Mouse (Mus musculus): ENCODE measurements around the gene Prkce.

The Prkce gene

GRCm38 (mm10) chr17:86572136-86572535, 404.6 kb downstream of the Prkce start:
- no peak for DNase-seq (ENCODE audit: low spot score)

- DNase-seq (ENCODE audit: low spot score) = no peak
These were observed 405.0 kb downstream of the Prkce start for GRCm38 (mm10) chr17:86572576-86572975.

GRCm38 (mm10) chr17:86573596-86574248, 406.1 kb downstream of the Prkce start:
- DNase-seq (ENCODE audit: low spot score) = no peak

DNA sequence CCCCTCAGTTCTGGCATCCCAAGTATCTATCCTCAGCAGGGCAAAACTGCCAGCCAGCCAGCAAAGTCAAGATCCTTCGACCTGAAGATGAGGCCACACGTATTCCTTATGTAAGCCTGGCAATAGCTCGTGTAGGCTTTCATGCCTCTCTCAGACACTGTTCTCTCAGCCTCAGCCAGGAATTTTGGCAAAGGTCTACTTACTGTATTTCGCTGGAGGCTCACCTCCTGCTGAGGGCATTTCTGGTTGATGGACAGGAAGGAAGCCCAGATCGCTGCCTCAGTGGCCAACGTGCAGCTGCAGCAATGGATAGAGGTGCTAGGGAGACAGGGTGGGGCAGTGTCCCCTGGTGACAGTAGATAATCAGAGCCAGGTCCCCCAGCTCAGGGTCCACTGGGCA, 413.1 kb downstream of the Prkce start:
- no peak for DNase-seq (ENCODE audit: low spot score)

DNA sequence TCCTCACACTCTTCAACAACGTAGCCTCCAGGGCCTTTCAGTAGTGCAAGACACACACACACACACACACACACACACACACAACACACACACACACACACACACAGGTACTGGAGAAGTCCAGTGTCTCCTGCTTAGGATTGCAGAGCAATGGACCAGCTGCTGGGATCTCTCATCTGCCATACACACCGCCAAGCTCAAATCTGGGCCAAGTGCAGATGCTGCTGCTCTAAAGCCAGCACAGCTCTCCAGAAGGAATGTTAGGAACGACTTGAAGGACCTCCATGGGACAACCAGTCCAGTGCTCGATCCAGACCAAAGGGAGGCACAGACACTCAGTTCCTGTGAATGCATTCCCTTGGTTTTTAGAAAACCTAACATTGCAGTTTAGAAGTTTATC, 414.8 kb downstream of the Prkce start:
- DNase-seq (ENCODE audit: low spot score) = no peak

DNA sequence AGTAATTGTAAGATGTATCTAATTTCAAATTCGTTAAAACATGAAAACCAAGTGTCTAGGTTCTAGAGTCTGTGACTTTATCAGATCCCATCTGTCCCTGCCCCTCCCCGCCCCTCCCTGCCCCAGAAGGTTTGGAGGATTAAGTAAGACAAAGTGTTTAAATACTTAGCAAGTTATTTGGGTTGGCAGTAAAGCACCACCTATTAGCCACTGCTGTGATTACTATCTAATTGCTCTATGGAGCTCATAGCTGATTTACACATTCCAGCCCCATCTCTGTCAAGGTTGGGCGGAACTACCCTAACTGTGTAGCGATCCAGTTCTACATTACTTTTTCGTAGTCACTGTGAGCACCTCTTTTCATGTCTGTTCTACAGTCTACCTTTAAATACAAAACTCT, 418.9 kb downstream of the Prkce start:
- DNase-seq (ENCODE audit: low spot score) = no peak

DNA sequence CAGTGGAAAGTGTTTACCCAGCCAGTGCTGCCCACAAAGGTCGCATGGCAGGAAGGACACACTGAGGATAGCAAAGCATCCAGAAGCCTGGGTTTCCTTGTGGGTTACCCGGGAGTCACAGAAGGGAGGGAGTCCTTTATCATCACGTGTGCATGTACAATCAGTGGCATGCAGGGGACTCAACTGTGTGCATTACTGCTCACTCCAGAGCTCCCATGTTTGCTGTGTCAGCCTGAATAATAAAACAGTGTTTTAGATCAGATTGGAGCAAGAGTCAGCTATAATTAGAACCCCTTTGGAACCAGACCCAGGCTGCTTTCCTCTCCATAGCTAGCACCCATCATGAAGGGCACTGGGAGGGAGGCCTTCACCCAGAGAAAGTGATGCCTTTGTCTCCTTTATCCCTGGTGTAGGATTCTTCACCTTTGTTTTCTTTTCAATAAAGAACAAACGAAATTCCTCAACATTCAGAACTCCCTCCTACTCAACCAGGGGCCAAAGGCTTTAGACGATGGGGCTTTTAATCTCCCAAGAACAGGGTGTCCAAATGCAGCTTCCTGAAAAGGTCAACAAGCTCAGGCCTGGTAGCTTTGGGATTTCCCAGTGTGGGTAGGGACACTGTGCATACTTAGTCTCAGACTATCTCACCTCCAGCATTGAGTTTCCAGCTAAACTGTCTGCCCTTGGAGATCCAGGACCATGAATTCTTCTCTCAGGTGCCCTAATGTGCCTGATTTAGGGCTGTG, 421.3 kb downstream of the Prkce start:
- no peak for DNase-seq (ENCODE audit: low spot score)

DNA sequence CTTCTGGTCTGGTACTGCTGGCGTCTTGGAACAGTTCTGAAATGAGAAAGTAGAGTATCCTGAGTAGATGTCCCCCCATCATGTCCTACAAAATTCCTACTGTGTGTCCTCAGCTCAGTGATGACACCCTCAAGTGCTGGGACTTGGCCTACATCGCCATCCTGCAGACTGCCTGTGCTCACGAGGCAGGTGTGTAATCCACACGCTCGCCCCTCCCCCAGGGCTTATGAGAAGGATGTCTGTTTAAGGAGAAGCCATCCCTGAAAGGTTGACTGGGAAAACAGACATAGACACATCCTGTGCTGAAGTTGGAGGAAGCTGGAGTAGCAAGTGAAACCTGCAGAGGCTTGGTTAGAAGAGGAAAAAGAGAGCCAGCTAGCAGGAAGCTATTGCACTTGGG, 422.1 kb downstream of the Prkce start:
- DNase-seq (ENCODE audit: low spot score) = no peak

DNA sequence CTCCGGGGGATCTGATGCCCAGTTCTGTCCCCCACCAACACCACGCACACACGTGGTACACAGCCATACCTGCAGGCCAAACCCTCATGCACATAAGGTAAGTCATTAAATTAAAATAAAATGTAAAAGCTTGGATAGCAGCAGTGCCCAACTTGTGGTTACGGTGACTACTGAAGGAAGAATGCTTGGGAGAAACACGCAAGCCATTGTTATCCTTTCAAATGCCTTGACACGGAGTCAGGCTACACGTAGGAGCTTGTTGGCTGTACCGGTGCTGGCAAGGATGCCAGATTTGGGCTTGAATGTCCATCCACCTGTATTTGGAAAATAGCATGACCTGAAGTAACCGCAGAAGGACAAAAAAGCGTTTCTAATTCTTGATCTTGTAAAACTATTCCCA, 423.7 kb downstream of the Prkce start:
- no peak for DNase-seq (ENCODE audit: low spot score)

DNA sequence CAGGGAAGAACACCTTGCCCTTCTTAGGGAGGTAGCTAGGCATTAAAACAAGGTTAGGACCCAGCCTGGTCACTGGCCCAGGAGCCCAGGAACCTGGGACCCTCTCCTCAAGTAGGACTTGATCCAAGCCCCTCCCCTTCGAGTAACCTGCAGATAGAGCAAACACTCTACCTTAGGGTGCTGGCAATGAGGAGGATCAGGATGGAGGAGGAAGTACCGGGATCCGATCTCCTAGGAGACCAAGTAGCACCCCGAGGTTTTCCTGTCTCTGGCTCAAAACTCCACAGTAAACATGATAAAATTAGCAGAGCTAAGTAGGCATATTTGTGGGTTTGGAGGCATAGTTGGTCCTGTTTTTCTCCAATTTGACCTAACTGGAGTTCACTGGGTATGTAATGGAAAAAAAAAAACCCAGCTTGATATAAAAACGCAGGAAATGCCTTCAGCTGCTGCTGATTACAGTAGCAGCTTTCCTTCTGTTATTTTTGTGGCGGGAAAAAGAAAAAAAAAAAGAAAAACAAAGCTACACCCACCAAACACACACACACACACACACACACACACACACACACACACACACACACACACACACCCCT, 425.5 kb downstream of the Prkce start:
- DNase-seq (ENCODE audit: low spot score) = no peak

GRCm38 (mm10) chr17:86595526-86595925, 427.9 kb downstream of the Prkce start:
- DNase-seq (ENCODE audit: low spot score) = no peak

- no peak for DNase-seq (ENCODE audit: low spot score)
These were observed 433.5 kb downstream of the Prkce start for GRCm38 (mm10) chr17:86601116-86601515.

DNA sequence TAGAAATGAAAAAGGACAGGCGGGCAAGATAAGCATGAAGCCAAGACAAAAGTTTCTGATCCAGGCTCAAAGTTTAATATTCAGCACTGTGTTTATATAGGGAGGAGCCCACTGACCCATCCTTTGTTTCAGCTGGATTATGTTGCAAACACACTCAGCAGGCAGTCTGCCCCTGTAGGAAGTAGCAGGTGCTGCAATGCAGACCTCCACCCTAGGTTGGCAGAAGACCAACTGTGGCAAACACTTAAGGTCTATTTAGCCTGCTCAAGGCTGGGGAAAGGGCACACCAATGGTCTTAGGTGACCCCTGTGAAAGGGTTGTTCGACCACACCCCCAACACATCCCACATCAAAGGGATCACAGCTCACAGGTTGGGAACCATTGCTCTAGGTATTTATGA, 434.3 kb downstream of the Prkce start:
- DNase-seq (ENCODE audit: low spot score) = no peak

DNA sequence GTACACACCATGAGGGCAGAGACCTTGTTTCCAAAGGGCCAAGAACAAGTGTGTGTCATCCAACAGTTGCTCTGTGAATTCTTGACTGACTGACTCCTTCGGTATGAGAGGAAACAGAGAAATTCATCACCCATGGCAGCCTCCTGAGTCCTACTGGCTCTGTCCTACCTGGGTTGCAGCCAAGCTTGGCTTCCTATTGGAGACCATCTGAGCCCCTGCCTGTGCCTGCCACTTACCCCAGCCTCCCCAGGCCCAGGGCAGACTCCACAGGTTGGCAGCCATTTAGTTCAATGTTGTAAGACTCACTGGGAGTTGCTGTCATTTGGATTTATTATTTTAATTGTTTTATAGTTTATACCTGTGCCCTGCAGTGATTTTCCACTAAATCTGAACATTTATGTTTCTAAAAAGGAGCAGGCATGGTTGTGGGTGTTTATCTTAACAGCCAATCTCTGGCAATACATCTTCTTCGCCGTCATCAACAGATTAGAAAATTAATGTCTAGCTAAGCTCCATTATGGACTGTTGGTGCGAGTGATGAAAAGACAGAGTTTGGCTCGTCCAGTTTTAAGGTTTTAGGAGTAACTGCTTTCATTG, 436.4 kb downstream of the Prkce start:
- no peak for DNase-seq (ENCODE audit: low spot score)

- DNase-seq (ENCODE audit: low spot score) = no peak
These were observed 440.4 kb downstream of the Prkce start for GRCm38 (mm10) chr17:86607981-86608380.

GRCm38 (mm10) chr17:86610271-86610969, 442.8 kb downstream of the Prkce start:
- no peak for DNase-seq (ENCODE audit: low spot score)

- no peak for DNase-seq (ENCODE audit: low spot score)
These were observed 444.2 kb downstream of the Prkce start for GRCm38 (mm10) chr17:86611772-86612171.

DNA sequence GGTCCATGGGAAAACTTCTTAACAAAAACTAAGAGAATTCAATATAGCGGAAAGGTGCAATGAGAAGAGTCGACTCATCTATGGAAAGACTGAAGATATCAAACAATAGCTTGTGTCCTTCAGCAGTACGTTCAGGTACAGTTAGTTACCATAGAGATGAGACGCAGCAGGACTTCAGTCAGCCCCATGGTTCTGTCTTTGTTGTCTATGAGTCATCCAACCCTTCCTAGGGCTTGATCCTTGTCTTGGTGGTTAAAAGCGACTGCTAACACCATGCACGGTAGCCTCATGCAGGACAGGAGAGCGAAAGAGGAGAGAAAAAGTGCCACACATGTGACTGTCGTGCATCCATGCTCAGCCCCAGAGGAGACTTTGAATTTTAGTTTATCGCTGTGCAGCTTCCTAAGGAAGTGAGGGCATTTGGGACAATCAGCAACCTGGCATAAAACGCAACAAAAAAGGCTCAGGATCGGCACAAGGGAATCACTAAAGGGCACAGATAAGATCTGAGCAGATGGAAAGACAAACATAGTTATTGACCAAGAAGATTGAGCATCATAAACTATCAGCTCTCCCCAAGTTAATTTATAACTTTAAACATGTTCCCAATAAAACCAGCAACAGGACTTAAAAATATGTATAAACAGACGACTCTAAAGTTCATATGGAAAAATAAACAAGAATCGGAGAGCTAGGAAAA, 448.2 kb downstream of the Prkce start:
- no peak for DNase-seq (ENCODE audit: low spot score)

- DNase-seq (ENCODE audit: low spot score) = no peak
These were observed 450.1 kb downstream of the Prkce start for GRCm38 (mm10) chr17:86617570-86618237.

DNA sequence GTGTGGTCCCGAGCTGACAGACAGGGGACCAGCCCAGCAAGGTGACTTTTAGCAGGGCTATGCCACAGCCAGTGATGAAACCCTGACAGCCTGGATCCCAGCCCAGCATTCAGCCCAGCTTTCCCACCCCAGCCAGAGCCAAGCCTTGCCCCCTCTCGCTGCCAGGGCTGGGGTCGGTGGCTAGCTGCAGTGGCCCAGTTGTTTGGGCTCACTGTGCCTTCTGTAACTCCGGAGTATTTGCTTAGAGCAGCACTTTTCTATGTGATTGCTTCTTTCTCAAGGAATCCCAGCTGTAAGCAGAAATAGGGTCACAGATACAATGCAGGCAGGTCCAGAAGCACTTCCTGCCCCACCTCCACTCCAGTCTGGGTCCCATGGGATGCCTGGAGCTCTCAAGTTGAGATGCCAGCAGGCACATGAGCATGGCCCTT, 450.9 kb downstream of the Prkce start:
- DNase-seq (ENCODE audit: low spot score) = no peak

DNA sequence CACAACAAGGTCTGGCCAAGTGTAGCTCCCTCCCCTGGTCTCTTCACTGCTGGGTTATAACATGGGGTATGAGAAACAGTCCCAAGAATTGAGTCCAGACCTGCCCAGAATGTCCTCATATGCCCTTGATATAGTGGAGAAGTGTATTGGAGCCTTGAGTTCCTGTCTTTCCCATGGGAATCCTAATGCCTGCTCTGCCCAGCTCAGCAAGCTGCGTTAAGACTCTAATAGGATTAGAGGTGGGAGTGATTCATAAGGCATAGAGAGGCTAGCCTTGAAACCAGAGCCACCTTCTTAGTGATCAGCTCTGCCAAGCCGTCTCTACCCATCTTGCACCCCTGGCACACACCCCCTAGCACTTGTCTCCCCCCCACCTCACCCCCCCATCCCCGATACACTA, 455.3 kb downstream of the Prkce start:
- no peak for DNase-seq (ENCODE audit: low spot score)
